Mouse (Mus musculus): ENCODE results near the gene Celsr1.

GRCm38 (mm10) chr15:86069011-86069791 is 35.6 kb upstream of the Celsr1 start:
- TF ChIP-seq CTCF (IDR thresholded peaks at IDR 0.05): no peak
- no peak for TF ChIP-seq POLR2A (IDR thresholded peaks at IDR 0.05; ENCODE audit: insufficient read depth, low read depth, low read length)

All from heart, adult 2 months (tissue).